Mouse (Mus musculus) ovary, postnatal 36 days (tissue): ENCODE measurements around the gene Ntrk3.
A peak's percentile ranks its signal among the peaks of the same experiment; 100 is the strongest.

ENCODE experiments used
- DNase-seq: peaks from one replicate; pipeline ENCODE4 v3.0.0; 2022; ENCODE audit warnings: low spot score, mixed read lengths

Gene Ntrk3

GRCm38 (mm10) chr7:78623686-78624085 lies 114.1 kb downstream of the Ntrk3 start:
- peak; percentile 13 for DNase-seq

GRCm38 (mm10) chr7:78621115-78621514 lies 116.7 kb downstream of the Ntrk3 start:
- no peak for DNase-seq

DNA sequence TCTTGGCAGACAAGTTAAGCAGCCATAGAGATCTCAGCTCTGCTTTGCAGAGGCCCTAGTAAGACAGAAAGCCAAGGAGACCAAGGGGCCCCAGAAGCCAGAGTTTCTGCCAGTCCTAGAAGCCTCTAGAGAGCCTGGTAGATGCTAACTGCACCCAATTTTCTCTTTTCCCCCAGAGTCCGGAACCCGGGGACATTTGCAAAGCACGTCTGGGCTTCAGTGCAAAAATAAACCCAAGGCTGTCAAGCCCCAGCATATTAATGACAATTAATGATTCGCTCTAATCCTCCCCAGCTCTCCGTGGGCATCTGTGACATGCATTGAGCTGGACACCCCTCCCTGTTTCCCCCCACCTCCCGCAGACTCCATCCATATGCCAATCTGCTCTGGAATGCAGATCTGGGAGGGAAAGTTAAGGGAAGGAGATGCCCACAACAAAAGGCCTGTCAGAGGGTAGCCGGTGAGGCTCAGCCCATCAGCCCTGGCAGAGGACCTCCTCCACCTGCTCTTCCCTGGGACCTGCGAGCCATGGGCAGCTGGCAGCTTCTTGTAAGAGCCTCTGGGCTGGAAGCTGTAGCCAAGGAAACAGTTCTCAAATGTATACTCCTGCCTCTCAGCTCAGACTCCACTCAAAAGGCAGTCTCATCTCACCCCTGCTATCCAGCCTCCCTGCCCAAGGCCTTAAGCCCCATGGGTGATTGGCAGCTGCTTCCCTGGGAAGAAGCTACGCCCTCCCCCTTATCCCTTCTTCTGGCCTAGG lies 117.8 kb downstream of the Ntrk3 start:
- DNase-seq: no peak

GRCm38 (mm10) chr7:78605538-78606130 lies 132.2 kb downstream of the Ntrk3 start:
- DNase-seq: no peak

GRCm38 (mm10) chr7:78603922-78604321 lies 133.9 kb downstream of the Ntrk3 start:
- DNase-seq: no peak

- no peak for DNase-seq
Measured at GRCm38 (mm10) chr7:78601851-78602250, 136.0 kb downstream of the Ntrk3 start.

- no peak for DNase-seq
Measured at GRCm38 (mm10) chr7:78600886-78601285, 136.9 kb downstream of the Ntrk3 start.

DNA sequence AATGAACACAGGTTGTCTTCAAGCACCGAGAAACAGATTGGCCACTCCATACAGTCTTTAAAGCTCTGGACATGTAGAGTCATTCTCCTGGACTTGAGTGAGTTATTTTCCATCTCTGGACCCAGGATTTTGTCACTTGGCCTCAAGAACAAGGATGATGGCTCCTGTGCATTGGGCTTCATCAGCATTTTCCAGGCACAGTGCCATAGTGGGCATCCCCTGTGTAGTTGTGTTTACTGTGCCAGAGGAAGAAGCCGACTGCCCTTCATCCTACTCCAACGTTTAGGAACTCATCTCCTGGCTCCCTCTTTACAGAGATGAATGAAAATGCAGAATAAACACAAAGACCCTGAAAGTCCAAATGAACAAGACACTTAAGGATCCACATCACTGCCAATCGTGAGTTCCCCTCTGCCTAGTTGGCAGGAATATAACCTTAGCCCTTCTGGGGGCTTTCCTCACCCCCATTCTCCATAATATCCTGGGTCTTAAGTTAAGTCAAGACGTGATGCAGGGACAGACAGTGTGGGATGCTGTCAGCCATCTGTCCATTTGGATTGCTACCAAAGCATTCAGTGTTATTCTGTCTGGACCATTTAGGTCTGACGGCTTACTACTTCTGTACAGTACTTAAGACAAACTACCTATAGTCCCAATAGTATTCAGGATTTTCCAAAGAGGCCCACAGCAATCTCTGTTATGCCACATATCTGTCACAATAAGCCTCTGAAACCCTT lies 137.7 kb downstream of the Ntrk3 start:
- DNase-seq: no peak

DNA sequence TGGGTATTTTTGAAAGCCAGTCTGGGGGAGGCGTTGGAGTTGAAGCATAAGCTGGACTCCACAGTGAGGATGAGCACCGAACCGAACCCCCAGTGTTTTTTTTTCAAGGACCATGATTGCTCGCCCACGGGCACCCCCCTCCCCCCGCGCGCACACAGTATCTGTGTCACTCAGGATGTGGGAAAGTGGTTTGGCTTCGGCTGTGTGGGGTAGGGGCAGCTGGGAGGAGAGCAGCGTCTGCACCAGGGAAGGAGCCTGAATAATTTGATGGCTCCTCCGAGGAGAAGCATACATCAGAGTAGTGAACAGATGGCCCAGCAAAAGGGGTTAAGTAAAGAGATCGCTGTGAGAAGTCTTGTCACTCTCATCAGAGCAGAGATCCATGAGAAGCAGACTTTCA lies 139.7 kb downstream of the Ntrk3 start:
- DNase-seq: no peak

DNA sequence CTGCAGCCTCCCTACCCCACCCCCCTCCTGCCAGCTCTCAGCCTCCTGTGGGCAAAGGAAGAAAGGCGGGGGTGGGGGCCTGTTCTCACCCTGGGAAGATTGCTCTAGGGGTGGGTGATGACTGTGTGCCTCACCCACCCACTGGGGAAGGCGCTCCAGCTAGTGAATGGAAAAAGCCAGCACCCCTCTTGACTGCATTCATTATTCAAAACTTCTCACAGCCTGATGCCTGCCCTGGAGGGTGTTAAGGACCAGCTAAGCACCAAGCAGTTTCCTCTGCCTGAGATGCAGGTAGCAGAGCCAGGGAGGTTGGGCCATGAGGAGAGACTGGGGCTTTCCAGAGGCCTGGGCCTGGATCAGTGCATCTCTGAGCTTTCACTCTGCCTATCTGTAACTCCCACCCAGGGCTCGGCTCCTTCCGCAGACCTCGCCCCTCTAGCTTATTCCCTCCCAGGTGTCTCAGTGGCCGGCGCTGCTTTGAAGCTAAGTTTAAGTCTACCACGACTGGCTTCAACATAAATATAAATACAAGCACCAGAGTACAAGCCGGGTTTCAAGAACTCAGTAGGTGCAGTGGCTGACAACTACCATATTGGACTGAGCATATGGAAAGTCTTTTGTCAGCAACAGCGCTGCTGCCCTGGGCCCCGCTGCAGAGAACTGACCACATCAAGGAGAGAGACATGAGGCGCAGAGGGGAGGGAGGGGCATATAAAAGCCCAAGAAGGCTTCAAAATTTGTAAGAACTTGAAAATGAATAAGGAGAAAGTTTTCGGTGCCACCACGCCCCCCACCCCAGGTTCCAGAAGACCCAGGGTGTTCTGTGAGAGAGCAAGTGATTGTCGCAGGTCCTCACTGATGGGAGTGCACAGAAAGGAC lies 140.3 kb downstream of the Ntrk3 start:
- no peak for DNase-seq

DNA sequence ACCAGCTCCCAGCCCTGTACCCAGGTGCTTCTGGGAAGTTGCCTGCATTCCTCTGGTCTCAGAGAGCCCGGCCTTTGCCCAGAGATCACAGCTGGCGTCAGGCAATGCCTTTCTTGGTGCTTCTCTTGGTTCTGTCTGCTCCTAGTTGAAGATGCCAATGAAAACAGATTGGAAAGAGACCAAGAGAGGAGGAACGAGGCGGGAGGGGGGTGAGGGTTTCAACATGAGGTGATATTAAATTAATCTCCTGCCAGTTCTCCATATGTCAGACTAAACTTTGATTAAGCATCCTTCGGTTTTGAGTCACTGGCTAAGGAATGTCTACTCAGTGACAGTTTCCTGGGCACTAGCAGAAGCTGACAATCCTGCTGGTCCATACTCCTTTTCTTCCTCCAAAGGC lies 141.3 kb downstream of the Ntrk3 start:
- no peak for DNase-seq

DNA sequence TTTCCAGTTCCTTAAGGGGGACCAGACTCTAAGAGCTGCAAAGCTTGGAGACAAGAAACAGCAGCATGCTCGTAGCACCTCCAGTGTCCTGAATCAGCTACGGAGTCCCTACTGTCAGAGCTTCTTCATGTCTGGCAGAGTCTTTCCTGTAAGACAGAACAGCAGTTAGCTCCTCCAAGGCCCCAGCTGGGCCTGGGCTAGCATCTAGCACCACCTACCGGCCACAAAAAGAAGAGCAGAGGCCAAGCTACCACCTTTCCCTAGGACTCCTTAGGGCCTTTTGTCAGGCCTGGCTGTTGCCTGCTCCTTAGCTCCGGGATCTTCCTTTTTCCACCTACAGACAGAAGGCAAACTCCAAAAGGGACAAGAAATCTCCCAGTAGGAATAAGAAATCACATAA lies 141.9 kb downstream of the Ntrk3 start:
- peak; percentile 55 for DNase-seq

- no peak for DNase-seq
Measured at GRCm38 (mm10) chr7:78592948-78593347, 144.9 kb downstream of the Ntrk3 start.

- DNase-seq: no peak
Measured at GRCm38 (mm10) chr7:78592172-78592571, 145.6 kb downstream of the Ntrk3 start.

DNA sequence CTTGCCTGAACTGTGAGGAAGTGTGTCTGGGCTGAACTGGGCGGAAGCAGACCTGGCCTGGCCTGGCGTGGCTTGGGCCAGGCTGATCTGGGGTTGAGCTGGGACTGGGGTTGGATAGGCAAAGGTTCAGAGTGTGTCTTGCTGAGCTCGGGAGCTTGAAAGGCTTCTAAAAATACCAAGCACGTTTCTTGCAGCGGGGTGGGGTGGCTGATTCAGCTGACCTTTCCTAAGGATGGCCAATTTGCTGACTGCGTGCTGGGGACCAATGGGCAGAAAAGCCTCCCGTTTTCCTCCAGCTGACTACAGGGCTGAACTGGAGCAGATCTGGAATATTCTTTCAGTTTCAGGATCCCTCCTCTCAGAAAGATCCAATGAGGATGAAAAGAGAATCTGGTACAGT lies 148.0 kb downstream of the Ntrk3 start:
- DNase-seq: no peak

GRCm38 (mm10) chr7:78586800-78587199 lies 151.0 kb downstream of the Ntrk3 start:
- no peak for DNase-seq

- DNase-seq: no peak
Measured at GRCm38 (mm10) chr7:78585960-78586359, 151.9 kb downstream of the Ntrk3 start.

- no peak for DNase-seq
Measured at GRCm38 (mm10) chr7:78584936-78585335, 152.9 kb downstream of the Ntrk3 start.

DNA sequence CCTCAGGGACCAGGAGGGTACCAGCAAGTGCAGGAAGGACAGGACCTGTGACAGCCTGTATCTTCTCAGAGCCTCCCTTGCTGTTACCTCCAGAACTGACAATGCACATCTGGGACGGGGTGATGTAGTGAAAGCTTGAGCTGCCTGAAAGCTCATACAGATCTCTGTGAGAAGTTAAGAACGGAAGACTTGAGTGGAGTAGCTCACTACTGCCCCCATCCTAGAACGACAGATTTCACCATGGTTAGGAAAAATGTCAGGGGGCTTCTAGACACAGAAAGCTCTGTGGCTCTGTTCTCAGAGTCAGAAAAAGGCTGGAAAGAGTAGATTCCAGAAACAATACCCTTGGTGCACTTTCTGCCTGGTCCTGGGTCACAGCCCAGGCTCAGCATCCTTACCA lies 153.3 kb downstream of the Ntrk3 start:
- no peak for DNase-seq

- no peak for DNase-seq
Measured at GRCm38 (mm10) chr7:78583678-78584077, 154.1 kb downstream of the Ntrk3 start.

- DNase-seq: no peak
Measured at GRCm38 (mm10) chr7:78581341-78581740, 156.5 kb downstream of the Ntrk3 start.
